Mouse (Mus musculus): ENCODE data around the gene Zmym4.
"Not testable (repeated sequence)": the region's sequence is repeated elsewhere in the genome, so short reads cannot be mapped to it uniquely, and the experiment has no call there.

The Zmym4 gene

GRCm38 (mm10) chr4:126967864-126968821 lies at the start of gene Zmym4:
Zmym4 (minus strand) TSS chr4:126968135.
- DNase-seq (ENCODE audit: low read depth) = peak; percentile 83

DNA sequence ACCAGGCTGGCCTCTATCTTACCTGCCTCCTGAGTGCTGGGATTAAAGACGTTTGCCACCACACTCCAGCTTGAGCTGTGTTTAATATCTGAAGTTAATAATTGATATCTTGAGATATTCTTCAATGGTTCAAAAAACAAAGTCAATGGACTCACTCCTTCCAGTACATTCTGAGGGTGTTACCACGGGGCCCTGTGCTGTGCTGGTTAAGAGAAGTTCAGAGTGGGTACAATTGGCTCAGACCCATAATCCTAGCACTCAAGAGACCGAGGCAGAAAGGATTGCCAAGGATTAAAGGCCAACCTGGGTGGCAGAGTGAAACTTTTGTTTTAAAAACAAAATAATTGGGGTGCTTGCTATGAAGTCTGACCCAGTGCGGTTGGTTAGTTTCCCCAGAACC lies 48.4 kb upstream of the Zmym4 start:
- no peak for DNase-seq (ENCODE audit: low read depth)

DNA sequence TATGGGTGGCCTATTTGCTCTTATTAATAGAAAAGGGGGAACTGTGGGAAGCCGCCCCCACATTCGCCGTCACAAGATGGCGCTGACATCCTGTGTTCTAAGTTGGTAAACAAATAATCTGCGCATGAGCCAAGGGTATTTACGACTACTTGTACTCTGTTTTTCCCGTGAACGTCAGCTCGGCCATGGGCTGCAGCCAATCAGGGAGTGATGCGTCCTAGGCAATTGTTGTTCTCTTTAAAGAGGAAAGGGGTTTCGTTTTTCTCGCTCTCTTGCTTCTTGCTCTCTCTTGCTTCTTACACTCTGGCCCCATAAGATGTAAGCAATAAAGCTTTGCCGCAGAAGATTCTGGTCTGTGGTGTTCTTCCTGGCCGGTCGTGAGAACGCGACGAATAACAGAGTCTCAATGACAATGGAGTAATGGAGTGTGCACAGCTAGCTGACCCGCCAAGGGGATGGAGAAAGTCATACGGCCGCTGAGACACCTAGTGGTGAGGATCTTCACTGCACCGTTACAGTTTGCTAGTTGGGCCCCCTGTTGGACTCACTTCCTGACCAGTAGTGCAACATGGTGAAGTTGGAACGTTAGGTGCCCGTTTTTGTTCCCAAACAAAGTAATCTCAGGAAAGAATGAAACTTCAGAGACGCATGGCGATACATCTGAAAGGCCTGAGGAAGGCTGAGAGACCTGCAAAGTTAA lies 47.5 kb upstream of the Zmym4 start:
- peak; percentile 69 for DNase-seq (ENCODE audit: low read depth)

- DNase-seq (ENCODE audit: low read depth) = no peak
These were observed 37.4 kb upstream of the Zmym4 start for GRCm38 (mm10) chr4:127005113-127005936.

DNA sequence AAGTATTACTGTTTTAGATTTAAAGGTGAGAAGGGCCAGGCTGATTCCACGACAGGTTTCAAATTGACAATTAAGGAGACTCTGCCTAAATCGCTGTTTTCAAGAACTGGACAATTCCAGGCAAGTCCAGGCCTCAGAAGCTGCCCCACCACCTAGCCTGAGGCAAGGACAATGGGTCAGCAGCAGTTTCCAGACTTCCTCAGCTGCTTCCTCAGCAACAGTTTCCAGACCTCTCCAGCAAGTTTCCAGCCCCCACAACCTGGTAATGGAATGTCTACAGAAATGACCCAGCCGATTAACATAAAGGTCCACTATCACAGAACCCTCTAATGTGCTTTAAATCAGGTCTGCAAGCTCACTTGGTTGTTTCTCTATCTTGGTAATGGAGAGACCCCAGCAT lies 36.4 kb upstream of the Zmym4 start:
- no peak for DNase-seq (ENCODE audit: low read depth)

GRCm38 (mm10) chr4:127000601-127001105 lies 32.7 kb upstream of the Zmym4 start:
- DNase-seq (ENCODE audit: low read depth) = no peak

- DNase-seq (ENCODE audit: low read depth) = not testable (repeated sequence)
These were observed 31.4 kb upstream of the Zmym4 start for GRCm38 (mm10) chr4:126999372-126999771.

DNA sequence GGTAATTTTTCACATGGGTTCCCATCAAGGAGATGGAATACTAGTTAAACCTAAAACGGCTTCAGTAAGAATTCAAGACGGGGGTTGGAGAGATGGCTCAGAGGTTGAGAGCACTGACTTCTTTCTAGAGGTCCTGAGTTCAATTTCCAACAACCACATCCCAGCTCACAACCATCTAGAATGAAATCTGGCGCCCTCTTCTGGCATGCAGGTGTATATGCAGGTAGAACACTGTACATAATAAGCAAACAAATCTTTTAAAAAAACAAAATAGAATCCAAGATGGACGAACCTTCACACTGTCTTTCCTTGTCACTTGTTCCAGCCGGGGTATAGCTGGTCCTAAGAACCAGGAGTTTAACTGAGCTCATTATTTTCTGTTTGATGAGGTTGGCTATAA lies 24.4 kb upstream of the Zmym4 start:
- DNase-seq (ENCODE audit: low read depth) = no peak

DNA sequence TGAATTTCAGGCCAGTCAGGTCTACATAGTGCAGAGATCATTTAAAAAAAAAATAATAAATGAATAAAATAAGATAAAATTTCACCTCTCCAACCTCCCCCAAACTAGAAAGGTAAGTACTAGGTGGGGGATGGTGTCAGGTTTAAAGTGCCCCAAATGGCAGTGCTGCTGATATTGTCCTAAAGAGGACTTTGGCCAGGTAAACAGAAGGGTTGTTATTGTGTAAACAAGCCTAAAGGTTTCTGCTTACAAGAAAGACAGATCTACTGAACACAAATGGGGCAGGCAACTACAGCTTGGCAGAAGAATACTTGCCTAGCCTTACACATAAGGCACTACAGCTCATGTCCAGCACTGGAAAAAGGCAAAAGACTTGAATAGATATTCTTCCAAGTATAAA lies 22.6 kb upstream of the Zmym4 start:
- no peak for DNase-seq (ENCODE audit: low read depth)

DNA sequence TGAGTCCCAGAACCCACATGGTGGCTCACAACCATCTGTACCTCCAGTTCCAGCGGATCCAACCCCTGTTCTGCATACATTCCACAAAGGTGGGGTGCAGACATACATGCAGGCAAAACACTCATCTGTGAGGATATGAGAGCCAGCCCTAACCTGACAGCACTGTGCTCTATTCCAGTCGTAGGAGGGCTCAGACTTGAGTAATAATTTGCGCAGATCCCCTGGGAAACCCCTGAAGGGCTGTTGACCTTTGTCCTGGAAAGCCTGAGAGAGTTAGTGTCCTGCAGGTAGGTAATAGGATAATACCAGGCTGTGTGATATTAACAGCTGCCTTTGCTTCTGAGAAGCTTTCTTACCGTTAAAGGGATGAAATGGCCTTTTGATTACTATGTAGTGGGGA lies 20.6 kb upstream of the Zmym4 start:
- DNase-seq (ENCODE audit: low read depth) = no peak

- no peak for DNase-seq (ENCODE audit: low read depth)
These were observed 18.8 kb upstream of the Zmym4 start for GRCm38 (mm10) chr4:126986768-126987167.

DNA sequence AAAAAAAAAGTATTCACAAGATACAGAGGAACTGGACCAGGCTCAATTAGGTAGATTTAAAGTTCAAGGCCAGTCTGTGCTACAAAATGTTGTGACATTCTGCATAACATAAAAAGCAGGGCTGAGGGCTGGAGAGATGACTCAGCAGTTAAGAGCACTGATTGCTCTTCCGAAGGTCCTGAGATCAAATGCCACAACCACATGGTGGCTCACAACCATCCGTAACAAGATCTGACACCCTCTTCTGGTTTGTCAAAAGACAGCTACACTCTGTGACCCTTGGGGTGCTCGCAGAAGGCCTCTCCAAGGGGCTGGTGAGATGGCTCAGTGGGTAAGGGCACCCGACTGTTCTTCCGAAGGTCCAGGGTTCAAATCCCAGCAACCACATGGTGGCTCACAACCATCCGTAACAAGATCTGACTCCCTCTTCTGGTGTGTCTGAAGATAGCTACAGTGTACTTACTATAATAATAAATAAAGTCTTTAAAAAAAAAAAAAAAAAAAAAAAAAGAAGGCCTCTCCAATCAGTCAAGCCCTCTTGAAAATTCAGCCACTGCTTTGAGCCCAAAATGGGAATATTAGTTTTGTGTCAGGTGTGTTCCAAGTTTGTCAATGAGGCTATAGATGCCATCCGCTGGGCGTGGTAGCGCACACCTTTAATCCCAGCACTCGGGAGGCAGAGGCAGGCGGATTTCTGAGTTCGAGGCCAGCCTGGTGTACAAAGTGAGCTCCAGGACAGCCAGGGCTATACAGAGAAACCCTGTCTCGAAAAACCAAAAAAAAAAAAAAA lies 16.0 kb upstream of the Zmym4 start:
- DNase-seq (ENCODE audit: low read depth) = not testable (repeated sequence)

- DNase-seq (ENCODE audit: low read depth) = no peak
These were observed 15.4 kb upstream of the Zmym4 start for GRCm38 (mm10) chr4:126983321-126983720.

DNA sequence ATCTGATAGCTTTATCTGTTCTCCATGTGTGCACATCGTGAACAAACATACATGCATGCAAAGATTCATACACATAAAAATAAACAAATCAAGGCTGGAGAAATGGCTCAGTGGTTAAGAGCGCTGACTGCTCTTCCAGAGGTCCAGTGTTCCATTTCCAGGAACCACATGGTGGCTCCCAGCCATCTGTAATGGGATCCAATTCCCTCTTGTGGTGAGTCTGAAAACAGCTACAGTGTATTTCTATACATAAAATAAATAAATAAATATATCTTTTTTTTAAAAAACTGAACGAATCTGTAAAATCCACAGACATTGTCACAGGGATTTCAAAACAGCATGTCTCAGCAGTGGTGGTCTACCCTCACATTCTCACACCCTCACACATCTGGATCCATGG lies 10.8 kb upstream of the Zmym4 start:
- no peak for DNase-seq (ENCODE audit: low read depth)

DNA sequence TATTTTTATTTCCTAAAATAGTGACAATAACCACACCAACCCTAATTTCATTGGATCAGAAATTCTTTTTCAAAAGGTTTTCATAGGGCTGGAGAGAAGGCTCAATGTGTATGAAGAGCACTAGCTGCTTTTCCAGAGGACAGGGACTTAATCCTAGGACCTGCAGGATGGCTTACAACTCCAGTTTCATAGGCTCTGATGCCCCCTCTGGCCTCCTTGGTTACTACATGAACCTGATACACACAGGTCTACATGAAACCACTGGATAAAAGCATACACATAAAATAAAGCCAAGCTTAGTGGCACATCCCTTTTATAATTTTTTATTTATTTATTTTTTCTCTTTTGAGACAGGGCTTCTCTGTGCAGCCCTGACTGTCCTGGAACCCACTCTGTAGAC lies 9.5 kb upstream of the Zmym4 start:
- no peak for DNase-seq (ENCODE audit: low read depth)

- no peak for DNase-seq (ENCODE audit: low read depth)
These were observed 583 bp downstream of the Zmym4 start for GRCm38 (mm10) chr4:126967241-126967863.

GRCm38 (mm10) chr4:126958682-126959081 lies 9.3 kb downstream of the Zmym4 start:
- no peak for DNase-seq (ENCODE audit: low read depth)

DNA sequence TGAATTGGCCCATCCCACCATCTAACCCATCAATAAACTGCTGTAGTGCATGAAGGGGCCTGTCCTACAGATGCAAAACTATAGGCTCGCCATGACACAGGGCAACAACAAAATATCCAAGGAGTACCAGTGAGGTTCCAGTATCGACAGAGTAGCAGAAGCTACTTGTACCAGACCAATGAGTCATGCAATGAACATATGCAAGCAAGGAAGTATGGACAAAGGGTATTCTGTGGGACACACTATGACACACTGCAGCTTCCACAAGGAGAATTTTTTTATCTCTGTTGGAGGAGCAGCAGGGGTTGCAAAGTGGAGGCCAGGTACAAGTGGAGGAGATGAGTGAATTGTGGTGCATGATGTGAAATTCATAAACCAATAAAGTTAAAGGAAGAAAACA lies 9.7 kb downstream of the Zmym4 start:
- no peak for DNase-seq (ENCODE audit: low read depth)

GRCm38 (mm10) chr4:126957434-126957833 lies 10.5 kb downstream of the Zmym4 start:
- no peak for DNase-seq (ENCODE audit: low read depth)

- not testable (repeated sequence) for DNase-seq (ENCODE audit: low read depth)
These were observed 17.1 kb downstream of the Zmym4 start for GRCm38 (mm10) chr4:126950801-126951200.

DNA sequence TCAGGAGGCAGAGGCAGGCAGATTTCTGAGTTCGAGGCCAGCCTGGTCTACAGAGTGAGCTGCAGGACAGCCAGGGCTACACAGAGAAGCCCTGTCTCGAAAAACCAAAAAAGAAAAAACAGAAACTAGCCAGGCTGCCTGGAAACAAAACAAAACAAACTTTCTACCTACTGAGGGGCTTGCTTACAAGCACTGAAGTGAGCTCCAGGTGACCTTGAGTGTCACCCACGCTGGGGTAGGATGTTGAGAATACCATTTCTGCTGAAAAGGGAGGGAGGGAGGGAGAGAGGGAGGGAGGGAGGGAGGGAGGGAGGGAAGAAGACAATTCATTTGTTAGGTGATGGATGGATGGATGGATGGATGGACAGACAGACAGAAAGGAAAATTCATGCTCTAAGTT lies 24.5 kb downstream of the Zmym4 start:
- no peak for DNase-seq (ENCODE audit: low read depth)
